Mouse (Mus musculus) thymus, postnatal 10 days (tissue): ENCODE measurements around the gene Rnft2.

ENCODE experiments used
- DNase-seq, 2 experiments: peaks; one replicate each; pipeline ENCODE4 v3.0.0; 2021; ENCODE audit warnings: low spot score in 2 of 2

The Rnft2 gene

GRCm38 (mm10) chr5:118244606-118245443 is at the start of gene Rnft2, which contains the start of gene 2410131K14Rik:
Rnft2 (minus strand) TSS chr5:118245116.
2410131K14Rik (plus strand) TSS chr5:118245227.
- DNase-seq, result peak; percentile 99 to 100

- no peak for DNase-seq
Observed at GRCm38 (mm10) chr5:118294086-118294864, 49.4 kb upstream of the Rnft2 start.

GRCm38 (mm10) chr5:118292476-118292875 is 47.6 kb upstream of the Rnft2 start:
- no peak for DNase-seq

- no peak for DNase-seq
Observed at GRCm38 (mm10) chr5:118291453-118291852, 46.5 kb upstream of the Rnft2 start.

- no peak for DNase-seq
Observed at GRCm38 (mm10) chr5:118277741-118278495, 33.0 kb upstream of the Rnft2 start.

GRCm38 (mm10) chr5:118276711-118277110 is 31.8 kb upstream of the Rnft2 start:
- no peak for DNase-seq

- no peak for DNase-seq
Observed at GRCm38 (mm10) chr5:118276281-118276680, 31.4 kb upstream of the Rnft2 start.

- no peak for DNase-seq
Observed at GRCm38 (mm10) chr5:118274546-118274945, 29.6 kb upstream of the Rnft2 start.

- DNase-seq, result no peak
Observed at GRCm38 (mm10) chr5:118273446-118273845, 28.5 kb upstream of the Rnft2 start.

- DNase-seq, result peak; percentile 32 to 33
Observed at GRCm38 (mm10) chr5:118271449-118272110, 26.7 kb upstream of the Rnft2 start.

- peak; percentile 60 to 82 for DNase-seq
Observed at GRCm38 (mm10) chr5:118268987-118269386, 24.1 kb upstream of the Rnft2 start.

- no peak for DNase-seq
Observed at GRCm38 (mm10) chr5:118266309-118266708, 21.4 kb upstream of the Rnft2 start.

- DNase-seq, result no peak
Observed at GRCm38 (mm10) chr5:118265366-118265765, 20.4 kb upstream of the Rnft2 start.

- DNase-seq, result no peak
Observed at GRCm38 (mm10) chr5:118264279-118264678, 19.4 kb upstream of the Rnft2 start.

- DNase-seq, result no peak
Observed at GRCm38 (mm10) chr5:118262418-118262817, 17.5 kb upstream of the Rnft2 start.

GRCm38 (mm10) chr5:118261181-118261580 is 16.3 kb upstream of the Rnft2 start:
- no peak for DNase-seq

- no peak for DNase-seq
Observed at GRCm38 (mm10) chr5:118260642-118261041, 15.7 kb upstream of the Rnft2 start.

- DNase-seq, result no peak
Observed at GRCm38 (mm10) chr5:118260055-118260454, 15.1 kb upstream of the Rnft2 start.

GRCm38 (mm10) chr5:118259636-118260035 is 14.7 kb upstream of the Rnft2 start:
- DNase-seq, result no peak

GRCm38 (mm10) chr5:118259152-118259551 is 14.2 kb upstream of the Rnft2 start:
- no peak for DNase-seq

- no peak for DNase-seq
Observed at GRCm38 (mm10) chr5:118256981-118257380, 12.1 kb upstream of the Rnft2 start.
